Comparison of ENCODE assay signal across 9 mouse cellular contexts in genomic region chr5:123136361-123137043, GRCm38 (mm10). TPM values are rescaled to one million over a fixed set of nuclear protein-coding genes. Genes with fewer than 3 reads are reported as not detected.
A peak's percentile ranks its signal among the peaks of the same experiment; 100 is the strongest.
DNase-seq lines count a peak whose midpoint lies in the region.
"Had no signal": no experiment of that assay in that cellular context is flagged by ENCODE, and none has a peak within 500 bp of the region (broad histone marks: within the 10 kb centered on the region; RNA-seq: fewer than 3 reads in every experiment).

No protein-coding gene starts in this region.

- no peaks in the 10 kb centered on the region for H3K9me3 ChIP-seq in hindbrain, embryonic 10.5 days

- peak overlapping the region; percentile 100 for H3K27ac ChIP-seq in hindbrain, embryonic 10.5 days

- peaks cover 48% of the 10 kb centered on the region for H3K36me3 ChIP-seq in hindbrain, embryonic 10.5 days

- H3K4me1 ChIP-seq in hindbrain, embryonic 10.5 days (replicated peaks), result peaks cover 73% of the 10 kb centered on the region

- H3K4me3 ChIP-seq in hindbrain, embryonic 10.5 days, result peak overlapping the region; percentile 92

- peaks cover 4% of the 10 kb centered on the region for H3K27me3 ChIP-seq in hindbrain, embryonic 10.5 days (ENCODE audit: insufficient read depth, poor library complexity, severe bottlenecking)

- peak; percentile 89 for DNase-seq in Muller cell, postnatal 12 days (ENCODE audit: inconsistent ontology term)
- DNase-seq in cerebellum, adult 9-10 months, result peak; percentile 78
- DNase-seq in forelimb bud, embryonic 11.5 days (ENCODE audit: low read depth, low spot score), result peak; percentile 63
- peak; percentile 78 for DNase-seq in hindbrain, embryonic 10.5 days (ENCODE audit: low spot score)
- peak; percentile 77 to 78 for DNase-seq in layer of hippocampus, postnatal 36 days
- peak; percentile 97 for DNase-seq in lung, postnatal 25 days (ENCODE audit: low spot score)
- DNase-seq in right cerebral cortex, postnatal 14 days, result peak; percentile 88
- DNase-seq in yolk sac, embryonic 10.5 days (ENCODE audit: low spot score), result peak; percentile 95

- WGBS in hindbrain, embryonic 10.5 days, result under 1% methylated on average over 13 of the region's 13 CpGs

RNA-seq across cellular contexts. Expression of gene Rhof, which starts 4.0 kb away (rescaled TPM):
- 1.9 and 2.2 TPM in 2 replicates for polyA plus RNA-seq in hindbrain, embryonic 10.5 days (2016; fragmentation: Nextera tagmentation; extraction: Ambion mirVana)
- 10 to 100 TPM; 43.0 to 48.0 TPM for total RNA-seq in layer of hippocampus, postnatal 36 days (2021)

RNA-seq across cellular contexts. Expression of gene Setd1b, which starts 5.5 kb away (rescaled TPM):
- polyA plus RNA-seq in hindbrain, embryonic 10.5 days (2016; fragmentation: Nextera tagmentation; extraction: Ambion mirVana), result 7.9 and 9.5 TPM in 2 replicates
- total RNA-seq in layer of hippocampus, postnatal 36 days (2021), result 10 to 100 TPM; 31.4 to 36.2 TPM

RNA-seq across cellular contexts. Expression of gene Psmd9, which starts 32.7 kb away (rescaled TPM):
- polyA plus RNA-seq in hindbrain, embryonic 10.5 days (2016; fragmentation: Nextera tagmentation; extraction: Ambion mirVana), result 77.7 and 86.3 TPM in 2 replicates
- total RNA-seq in layer of hippocampus, postnatal 36 days (2021), result 10 to 100 TPM; 28.2 to 30.8 TPM

RNA-seq across cellular contexts. Expression of gene Hpd, which starts 46.0 kb away (rescaled TPM):
- polyA plus RNA-seq in hindbrain, embryonic 10.5 days (2016; fragmentation: Nextera tagmentation; extraction: Ambion mirVana), result not detected in 2 replicates
- total RNA-seq in layer of hippocampus, postnatal 36 days (2021), result not detected
- total RNA-seq: neutrophil, adult 5-6 weeks had no signal

Comparison
In these comparisons a context has a peak if more than half of its experiments do, and no peak if none do; other contexts are left out.
1. Peak in every context shown above with its lines: DNase-seq, H3K4me3 ChIP-seq and H3K27ac ChIP-seq.